Mouse (Mus musculus) spleen, adult 2 months (tissue): ENCODE data around the gene Zfp553. TPM values are rescaled to one million over a fixed set of nuclear protein-coding genes. Genes with fewer than 3 reads are reported as not detected.

Experiments
- DNase-seq, 2 experiments: peaks; one replicate each; pipeline versions ENCODE4 v3.0.0 to v3.0.0-alpha.2; 2012 to 2021; ENCODE audit warnings: low spot score in 2 of 2, low read depth in 1 of 2
- H3K27ac ChIP-seq: fragments of 200-500 bp; 2 replicates; pipeline ENCODE4 v1.5.1; 2012; ENCODE audit warnings: low read length, inconsistent platforms; ENCODE audit not compliant: insufficient read depth
- H3K27me3 ChIP-seq: fragments of 200-500 bp; 2 replicates; pipeline ENCODE4 v1.6.1; 2012; ENCODE audit warnings: mild to moderate bottlenecking, moderate library complexity, low read length, inconsistent platforms; ENCODE audit not compliant: control insufficient read depth, insufficient read depth
- H3K36me3 ChIP-seq: fragments of 200-500 bp; 2 replicates; pipeline ENCODE4 v1.6.1; 2012; ENCODE audit warnings: mild to moderate bottlenecking, low read length, inconsistent platforms; ENCODE audit not compliant: control insufficient read depth, insufficient read depth
- H3K4me1 ChIP-seq: fragments of 200-500 bp; 2 replicates; pipeline ENCODE4 v1.6.1; 2011; ENCODE audit warnings: inconsistent platforms; ENCODE audit not compliant: control insufficient read depth, insufficient read depth, insufficient read length
- H3K4me3 ChIP-seq: fragments of 200-500 bp; 2 replicates; pipeline ENCODE4 v1.5.1; 2011; ENCODE audit warnings: mild to moderate bottlenecking, inconsistent platforms; ENCODE audit not compliant: insufficient read depth, insufficient read length; ENCODE audit errors: extremely low read depth
- CTCF ChIP-seq: fragments of 200-500 bp; IDR thresholded peaks from 2 replicates; pipeline ENCODE4 v1.5.1; 2011; ENCODE audit warnings: mild to moderate bottlenecking, inconsistent platforms; ENCODE audit not compliant: insufficient read depth, insufficient read length, insufficient replicate concordance; ENCODE audit errors: extremely low read depth
- POLR2A ChIP-seq: fragments of 200-500 bp; IDR thresholded peaks from 2 replicates; pipeline ENCODE4 v1.6.1; 2011; ENCODE audit warnings: low read depth, low read length, inconsistent platforms
- WGBS: fragments of 180-500 bp; shearing (Covaris S2); methylation state at CpG from one replicate; pipeline ENCODE4 v1.1.7; 2018; 5-methylcytosine and 5-hydroxymethylcytosine counted together
- polyA plus RNA-seq: library from polyadenylated mRNA; depleted of rRNA; stranded (reverse); fragments of >200 nt; gene quantifications from 2 replicates; pipeline ENCODE4 v1.2.3, GENCODE M21; 2012

The Zfp553 gene
- polyA plus RNA-seq, 1 experiment, result 9.2 TPM

- Histone ChIP-seq H3K4me3 (no peak overlapping the region), H3K27me3 (no peaks in the 10 kb centered on the region), H3K36me3 (no peaks in the 10 kb centered on the region), H3K27ac (no peak overlapping the region), H3K4me1 (peaks cover 5% of the 10 kb centered on the region)
- no peak for TF ChIP-seq POLR2A
- no peak for TF ChIP-seq CTCF
- 75% methylated on average over 2 of the region's 2 CpGs for WGBS
- no peak for DNase-seq
Observed at GRCm38 (mm10) chr7:127255965-127256364, 23.1 kb downstream of the Zfp553 start.

DNA sequence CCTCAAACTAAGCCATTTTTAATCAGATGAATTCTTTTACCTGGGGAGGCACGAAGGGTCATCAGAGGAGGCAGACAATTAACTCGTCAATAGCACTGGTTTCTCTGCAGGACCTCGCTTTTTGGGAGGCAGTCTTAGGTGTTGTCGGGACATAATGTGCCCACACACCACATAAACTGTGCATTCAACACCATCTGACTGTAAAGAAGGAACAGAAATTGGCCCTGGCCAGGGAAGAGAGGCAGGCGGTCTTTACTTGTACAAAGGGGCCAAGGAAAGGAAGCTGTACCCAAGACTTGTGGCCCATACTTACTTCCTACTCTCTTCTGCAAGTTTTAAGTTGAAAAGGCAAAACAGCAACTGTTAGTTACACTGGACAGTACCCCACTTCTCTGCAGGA is 23.7 kb downstream of the Zfp553 start:
- WGBS, result 78% methylated on average over 5 of the region's 5 CpGs
- DNase-seq, result no peak
- Histone ChIP-seq H3K4me1 (peaks cover 5% of the 10 kb centered on the region), H3K36me3 (no peaks in the 10 kb centered on the region), H3K27ac (no peak overlapping the region), H3K27me3 (no peaks in the 10 kb centered on the region), H3K4me3 (no peak overlapping the region)
- TF ChIP-seq POLR2A, result no peak
- no peak for TF ChIP-seq CTCF

- WGBS, result 73% methylated on average over 8 of the region's 8 CpGs
- Histone ChIP-seq H3K36me3 (no peaks in the 10 kb centered on the region), H3K27me3 (no peaks in the 10 kb centered on the region), H3K4me1 (peaks cover 2% of the 10 kb centered on the region; the same call in 1 of the 2 replicates), H3K27ac (no peak overlapping the region), H3K4me3 (no peak overlapping the region)
- TF ChIP-seq POLR2A (no peak), CTCF (no peak)
- no peak for DNase-seq
Observed at GRCm38 (mm10) chr7:127259186-127259905, 26.5 kb downstream of the Zfp553 start.

DNA sequence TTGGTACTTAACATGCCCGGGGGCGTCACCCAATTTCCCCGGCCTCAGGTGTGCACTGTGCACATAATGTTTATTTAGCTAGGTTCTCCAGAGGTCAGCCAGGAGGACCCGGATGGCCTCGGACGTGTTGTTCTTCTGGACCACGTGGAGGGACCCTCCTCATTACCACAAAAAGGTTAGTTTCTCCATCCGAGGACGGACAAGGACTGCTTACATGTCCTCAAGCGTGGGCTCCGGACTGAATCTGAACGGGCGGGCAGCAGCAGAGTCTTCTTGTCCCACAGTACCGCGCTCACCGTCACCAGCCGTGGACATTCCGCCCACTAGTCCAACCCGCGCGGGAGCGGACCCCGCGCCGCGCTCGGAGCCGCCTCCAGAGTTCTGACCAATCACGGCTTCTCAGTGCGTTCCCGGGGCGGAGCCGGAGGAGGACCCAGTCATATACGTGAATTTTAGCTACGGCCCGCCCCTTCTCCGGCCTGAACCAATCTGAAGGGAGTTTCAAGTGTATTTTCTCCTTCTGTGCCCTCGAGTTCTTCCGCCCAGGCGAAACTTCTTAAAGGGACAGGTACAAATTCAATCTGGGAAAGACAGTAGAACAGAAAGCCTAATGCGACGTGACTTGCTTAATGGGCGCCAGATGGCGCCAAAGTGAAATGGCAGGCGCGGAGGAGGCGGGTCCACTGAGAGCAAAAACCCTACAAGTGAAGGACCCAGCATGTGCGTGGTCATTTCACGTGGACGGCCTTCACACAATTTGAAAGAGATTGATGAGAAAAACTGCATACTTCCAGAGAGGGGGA is 27.6 kb downstream of the Zfp553 start, which contains the start of gene Dctpp1:
Gene Dctpp1 (minus strand): TSS at position 401 of the 803 bp plus-strand sequence.
- Histone ChIP-seq H3K36me3 (no peaks in the 10 kb centered on the region), H3K4me3 (peak within 1 kb of the TSS; percentile 90), H3K27ac (peak within 1 kb of the TSS; percentile 48), H3K27me3 (no peaks in the 10 kb centered on the region), H3K4me1 (no peaks in the 10 kb centered on the region; the same call in 1 of the 2 replicates)
- peak; percentile 97 to 98 for DNase-seq
- under 1% methylated on average over 50 of the region's 50 CpGs for WGBS
- TF ChIP-seq CTCF, result peak; percentile 77; the same call in 1 of the 2 replicates
- no peak; the same call in 1 of the 2 replicates for TF ChIP-seq POLR2A

DNA sequence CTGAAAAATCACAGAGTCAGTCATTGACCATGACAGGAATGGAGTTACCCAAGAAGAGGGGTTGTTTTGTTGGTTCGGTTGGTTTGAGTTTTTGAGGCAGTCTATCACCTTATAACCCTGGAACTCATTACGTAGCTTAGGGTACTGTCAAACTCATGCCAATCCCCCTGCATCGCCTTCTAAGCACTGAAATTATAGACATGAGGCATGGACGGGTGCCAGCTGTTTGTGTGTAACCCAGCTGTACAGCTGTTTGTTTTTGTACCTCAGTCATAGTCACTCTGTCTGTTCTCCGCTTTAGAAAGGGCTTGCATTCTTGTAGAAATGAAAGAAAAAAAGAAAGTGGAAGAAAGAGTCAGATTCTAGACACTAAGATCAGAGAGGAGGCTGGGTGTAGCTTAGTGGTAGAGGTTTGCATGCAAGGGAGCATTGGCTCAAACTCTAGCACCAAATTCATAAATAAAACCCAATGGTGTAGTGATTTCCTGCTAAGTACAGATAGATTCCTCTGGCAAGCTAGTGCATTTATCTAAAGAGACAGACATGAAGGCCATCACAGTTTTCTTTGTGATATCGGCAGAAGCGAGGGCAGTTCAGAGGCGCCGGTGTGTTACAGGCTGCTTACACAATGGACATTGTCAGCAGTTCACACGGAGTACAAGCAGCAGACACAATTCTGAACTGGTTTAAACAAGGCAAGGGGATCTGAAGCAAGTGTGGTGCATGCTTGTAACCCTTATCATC is 29.5 kb downstream of the Zfp553 start:
- no peak for TF ChIP-seq POLR2A
- TF ChIP-seq CTCF, result no peak
- Histone ChIP-seq H3K27me3 (no peaks in the 10 kb centered on the region), H3K27ac (no peak overlapping the region), H3K36me3 (no peaks in the 10 kb centered on the region), H3K4me3 (no peak overlapping the region), H3K4me1 (no peaks in the 10 kb centered on the region; the same call in 1 of the 2 replicates)
- WGBS, result 84% methylated on average over 10 of the region's 10 CpGs
- DNase-seq, result no peak

DNA sequence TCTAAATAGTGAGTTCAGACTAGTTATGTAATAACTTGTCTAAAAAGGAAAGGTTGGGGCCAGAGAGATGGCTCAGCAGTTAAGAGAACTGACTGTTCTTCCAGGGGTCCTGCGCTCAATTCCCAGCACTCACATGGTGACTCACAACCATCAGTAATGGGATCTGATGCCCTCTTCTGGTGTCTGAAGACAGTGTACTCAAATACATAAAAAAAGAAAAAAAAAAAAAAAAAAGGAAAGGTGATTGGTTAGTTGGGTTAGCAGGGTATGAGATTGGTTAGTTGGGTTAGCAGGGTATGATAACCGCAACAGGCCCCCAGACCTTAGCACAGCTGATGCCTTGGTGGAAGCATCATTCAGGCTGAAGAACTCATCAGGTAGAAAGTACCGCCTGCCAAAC is 30.7 kb downstream of the Zfp553 start:
- WGBS, result 91% methylated on average over 3 of the region's 3 CpGs
- H3K27me3 ChIP-seq, result no peaks in the 10 kb centered on the region
- no peak for DNase-seq
- no peak overlapping the region for H3K4me3 ChIP-seq
- no peak overlapping the region for H3K27ac ChIP-seq
- H3K36me3 ChIP-seq, result no peaks in the 10 kb centered on the region
- TF ChIP-seq CTCF, result no peak
- no peak for TF ChIP-seq POLR2A
- H3K4me1 ChIP-seq, result no peaks in the 10 kb centered on the region; the same call in 1 of the 2 replicates
